Mouse (Mus musculus): ENCODE results near the gene Magi2.

Gene Magi2

GRCm38 (mm10) chr5:19933190-19933589, 706.4 kb downstream of the Magi2 start:
- DNase-seq (ENCODE audit: low spot score in 2 of 2): no peak

GRCm38 (mm10) chr5:19951102-19951501, 724.3 kb downstream of the Magi2 start:
- DNase-seq (ENCODE audit: low spot score in 2 of 2): no peak

- no peak for DNase-seq (ENCODE audit: low spot score in 2 of 2)
These were observed 737.3 kb downstream of the Magi2 start for GRCm38 (mm10) chr5:19964113-19964512.

GRCm38 (mm10) chr5:19972736-19973135, 745.9 kb downstream of the Magi2 start:
- no peak for DNase-seq (ENCODE audit: low spot score in 2 of 2)

- no peak for DNase-seq (ENCODE audit: low spot score in 2 of 2)
These were observed 747.0 kb downstream of the Magi2 start for GRCm38 (mm10) chr5:19973852-19974251.

GRCm38 (mm10) chr5:19981518-19981917, 754.7 kb downstream of the Magi2 start:
- no peak for DNase-seq (ENCODE audit: low spot score in 2 of 2)

GRCm38 (mm10) chr5:19982031-19982430, 755.2 kb downstream of the Magi2 start:
- DNase-seq (ENCODE audit: low spot score in 2 of 2): no peak

- DNase-seq (ENCODE audit: low spot score in 2 of 2): no peak
These were observed 772.6 kb downstream of the Magi2 start for GRCm38 (mm10) chr5:19999486-19999885.

GRCm38 (mm10) chr5:19999912-20000311, 773.1 kb downstream of the Magi2 start:
- no peak for DNase-seq (ENCODE audit: low spot score in 2 of 2)

GRCm38 (mm10) chr5:20006616-20007015, 779.8 kb downstream of the Magi2 start:
- DNase-seq (ENCODE audit: low spot score in 2 of 2): no peak

GRCm38 (mm10) chr5:20007246-20007645, 780.4 kb downstream of the Magi2 start:
- no peak for DNase-seq (ENCODE audit: low spot score in 2 of 2)

GRCm38 (mm10) chr5:20010210-20010609, 783.4 kb downstream of the Magi2 start:
- no peak for DNase-seq (ENCODE audit: low spot score in 2 of 2)

- DNase-seq (ENCODE audit: low spot score in 2 of 2): no peak
These were observed 791.2 kb downstream of the Magi2 start for GRCm38 (mm10) chr5:20018063-20018462.

GRCm38 (mm10) chr5:20046649-20047048, 819.8 kb downstream of the Magi2 start:
- no peak for DNase-seq (ENCODE audit: low spot score in 2 of 2)

- no peak for DNase-seq (ENCODE audit: low spot score in 2 of 2)
These were observed 821.5 kb downstream of the Magi2 start for GRCm38 (mm10) chr5:20048386-20048785.

GRCm38 (mm10) chr5:20050284-20050683, 823.4 kb downstream of the Magi2 start:
- no peak for DNase-seq (ENCODE audit: low spot score in 2 of 2)

GRCm38 (mm10) chr5:20055000-20055399, 828.2 kb downstream of the Magi2 start:
- no peak for DNase-seq (ENCODE audit: low spot score in 2 of 2)

- no peak for DNase-seq (ENCODE audit: low spot score in 2 of 2)
These were observed 829.4 kb downstream of the Magi2 start for GRCm38 (mm10) chr5:20056074-20056842.

GRCm38 (mm10) chr5:20056856-20057255, 830.0 kb downstream of the Magi2 start:
- no peak for DNase-seq (ENCODE audit: low spot score in 2 of 2)

- DNase-seq (ENCODE audit: low spot score in 2 of 2): no peak
These were observed 835.2 kb downstream of the Magi2 start for GRCm38 (mm10) chr5:20062011-20062410.

GRCm38 (mm10) chr5:20065081-20065480, 838.2 kb downstream of the Magi2 start:
- no peak for DNase-seq (ENCODE audit: low spot score in 2 of 2)

GRCm38 (mm10) chr5:20068496-20068895, 841.7 kb downstream of the Magi2 start:
- DNase-seq (ENCODE audit: low spot score in 2 of 2): no peak

- DNase-seq (ENCODE audit: low spot score in 2 of 2): no peak
These were observed 842.2 kb downstream of the Magi2 start for GRCm38 (mm10) chr5:20068921-20069486.

- no peak for DNase-seq (ENCODE audit: low spot score in 2 of 2)
These were observed 847.3 kb downstream of the Magi2 start for GRCm38 (mm10) chr5:20074101-20074500.

All from natural killer cell, adult 2 months (primary cell).